Mouse (Mus musculus) urinary bladder, postnatal 25 days (tissue): ENCODE measurements around the gene Sgsm2.

Source experiments
- DNase-seq: peaks from one replicate; pipeline ENCODE4 v3.0.0; 2022; ENCODE audit warnings: low spot score

Gene Sgsm2

GRCm38 (mm10) chr11:74896901-74897677 is at the start of gene Sgsm2:
Gene Sgsm2, minus strand, starts transcription at chr11:74897060.
- no peak for DNase-seq

DNA sequence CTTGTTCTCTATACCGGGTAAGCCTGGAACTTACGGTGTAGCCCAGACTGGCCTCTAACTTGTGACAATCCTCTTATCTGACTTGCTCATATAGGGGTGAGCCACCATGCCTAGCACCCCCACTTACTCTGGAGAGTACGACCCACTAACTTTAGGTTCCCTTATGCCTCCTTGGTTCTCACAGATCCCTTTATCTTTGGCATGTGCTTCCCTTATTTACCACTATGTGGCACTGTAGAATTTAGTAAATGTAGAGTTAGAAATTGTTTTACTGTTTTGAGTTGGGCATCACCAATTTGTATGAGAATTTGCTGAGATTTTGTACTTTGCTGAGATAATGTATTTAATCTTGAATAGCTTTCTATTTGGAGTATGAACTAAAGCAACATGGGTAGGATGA is 49.5 kb upstream of the Sgsm2 start:
- no peak for DNase-seq

GRCm38 (mm10) chr11:74930391-74930790 is 33.5 kb upstream of the Sgsm2 start:
- no peak for DNase-seq

DNA sequence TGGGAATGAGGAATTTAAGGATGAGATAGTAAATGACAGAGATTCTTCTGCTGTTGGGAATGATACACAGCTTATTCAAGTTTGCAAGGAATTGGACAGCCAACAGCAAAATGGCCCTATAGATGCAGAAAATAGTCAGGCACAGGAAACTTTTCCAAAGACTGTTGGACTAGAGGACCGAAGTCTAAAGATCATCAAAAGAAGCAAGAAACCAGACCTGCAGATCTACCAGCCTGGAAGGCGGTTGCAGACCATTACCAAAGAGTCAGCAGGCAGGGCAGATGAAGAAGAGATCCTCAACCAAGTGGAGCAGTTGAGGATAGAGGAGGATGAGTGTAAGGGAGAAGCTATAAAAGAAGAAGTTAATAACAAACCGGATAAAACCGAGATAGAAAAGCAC is 32.3 kb upstream of the Sgsm2 start:
- no peak for DNase-seq

DNA sequence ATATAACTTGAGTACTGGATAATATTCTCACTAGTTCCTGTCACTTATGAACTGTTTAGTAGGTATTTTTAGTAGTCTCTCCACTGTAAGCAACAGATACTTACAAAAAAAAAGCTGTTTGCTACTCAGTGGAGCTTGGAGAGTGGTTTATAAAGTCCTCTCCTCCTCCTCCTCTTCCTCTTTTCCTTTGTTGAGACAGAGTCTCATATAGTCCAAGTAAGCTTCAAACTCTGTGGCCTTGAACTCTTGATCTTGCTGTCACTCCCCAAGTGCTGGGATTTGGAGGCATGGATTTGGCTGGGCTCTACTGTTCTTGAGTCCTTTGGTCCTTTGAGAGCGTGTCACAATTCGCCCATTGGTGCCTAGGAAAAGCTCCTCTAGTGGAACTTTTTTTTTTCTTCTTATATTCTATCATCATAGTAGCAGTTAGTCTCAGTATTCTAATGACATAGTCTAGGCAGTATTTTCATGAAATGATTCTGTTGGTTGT is 30.4 kb upstream of the Sgsm2 start:
- DNase-seq: no peak

GRCm38 (mm10) chr11:74926388-74927005 is 29.6 kb upstream of the Sgsm2 start:
- DNase-seq: no peak

- peak; percentile 88 for DNase-seq
Observed at GRCm38 (mm10) chr11:74925577-74926387, 28.9 kb upstream of the Sgsm2 start, which contains the start of the genes Smg6 and Srr. Gene Smg6, plus strand, starts transcription at chr11:74925823. Gene Srr, minus strand, starts transcription at chr11:74925948.

DNA sequence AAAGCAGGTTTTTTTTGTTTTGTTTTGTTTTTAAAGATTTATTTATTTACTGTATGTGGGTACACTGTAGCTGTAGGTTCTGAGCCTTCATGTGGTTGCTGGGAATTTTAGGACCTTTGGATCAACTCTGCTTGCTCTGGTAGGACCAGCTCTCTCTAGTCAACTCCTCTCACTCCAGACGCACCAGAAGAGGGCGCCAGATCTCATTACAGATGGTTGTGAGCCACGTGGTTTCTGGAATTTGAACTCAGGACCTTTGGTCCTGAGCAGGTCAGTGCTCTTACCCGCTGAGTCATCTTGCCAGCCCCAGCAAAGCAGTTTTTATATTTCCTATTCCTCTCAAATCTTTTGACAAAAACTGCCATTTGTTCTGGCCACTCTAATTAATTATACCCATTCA is 27.3 kb upstream of the Sgsm2 start:
- no peak for DNase-seq

GRCm38 (mm10) chr11:74919249-74919648 is 22.4 kb upstream of the Sgsm2 start:
- no peak for DNase-seq

GRCm38 (mm10) chr11:74912492-74912891 is 15.6 kb upstream of the Sgsm2 start:
- DNase-seq: no peak

DNA sequence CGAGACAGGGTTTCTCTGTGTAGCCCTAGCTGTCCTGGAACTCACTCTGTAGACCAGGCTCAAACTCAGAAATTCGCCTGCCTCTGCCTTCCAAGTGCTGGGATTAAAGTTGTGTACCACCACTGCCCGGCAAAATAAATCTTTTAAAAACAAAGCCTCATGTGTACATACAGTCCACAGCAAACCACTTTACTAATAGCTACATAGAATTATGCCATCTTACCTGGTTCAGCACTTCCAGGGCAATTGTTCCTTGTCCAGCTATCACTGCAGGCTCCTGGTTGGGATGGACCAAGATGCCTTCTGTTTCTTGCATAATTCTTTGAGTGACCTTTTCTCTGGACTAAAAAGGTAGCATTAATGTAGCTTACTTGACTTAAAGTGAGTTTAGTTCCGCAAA is 13.1 kb upstream of the Sgsm2 start:
- DNase-seq: no peak

DNA sequence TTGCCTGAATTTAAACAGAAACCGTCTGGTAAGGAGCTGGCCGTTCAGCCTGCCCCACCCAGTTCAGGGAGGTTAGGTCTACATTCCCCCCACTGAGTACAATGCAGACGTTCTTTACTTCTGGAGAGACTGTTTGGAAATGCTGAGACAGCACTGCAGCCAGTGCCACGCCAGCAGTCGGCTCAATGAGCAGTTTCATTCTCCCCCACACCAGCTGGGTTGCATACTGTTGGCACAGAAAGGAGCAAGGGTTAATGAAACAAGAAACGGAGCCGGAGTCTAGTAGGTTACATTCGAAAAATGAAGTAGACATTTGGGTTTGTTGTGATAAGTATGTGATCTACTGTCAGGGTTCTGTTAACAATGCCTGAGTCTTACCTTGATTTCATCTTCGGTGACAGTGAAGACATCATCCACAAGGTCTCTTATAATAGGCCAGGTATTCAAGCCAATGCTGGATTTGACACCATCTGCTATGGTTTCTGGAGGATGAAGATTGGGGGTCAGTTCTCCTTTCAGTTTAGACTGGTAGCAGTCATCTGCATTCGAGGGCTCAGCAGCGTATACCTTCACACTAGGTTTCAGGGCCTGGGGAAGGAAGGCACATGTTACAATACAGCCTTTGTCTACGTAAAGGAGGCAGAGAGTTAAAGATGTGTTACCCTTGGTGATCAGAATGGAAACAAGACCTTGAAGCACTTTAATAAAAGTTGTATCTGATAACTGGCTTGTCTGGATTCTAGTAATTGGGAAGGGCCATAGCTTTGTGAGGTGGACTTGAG is 11.9 kb upstream of the Sgsm2 start:
- no peak for DNase-seq

- DNase-seq: no peak
Observed at GRCm38 (mm10) chr11:74907850-74908249, 11.0 kb upstream of the Sgsm2 start.

DNA sequence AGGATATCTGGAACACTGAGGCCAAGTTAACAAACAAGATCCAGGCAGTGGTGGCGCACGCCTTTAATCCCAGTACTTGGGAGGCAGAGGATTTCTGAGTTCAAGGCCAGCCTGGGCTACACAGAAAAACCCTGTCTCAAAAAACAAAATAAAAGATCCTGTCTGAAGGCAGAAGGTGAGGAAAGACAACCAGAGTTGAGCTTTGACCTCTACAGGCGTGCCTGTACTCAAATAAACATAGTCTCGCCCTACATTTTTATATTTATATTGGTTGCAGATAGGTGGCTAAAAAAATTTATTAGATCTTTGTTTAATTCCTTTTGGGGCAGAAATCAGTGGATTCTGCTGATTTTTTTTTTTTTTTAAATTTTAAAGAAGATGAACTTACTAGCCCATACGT is 5.6 kb upstream of the Sgsm2 start:
- DNase-seq: no peak

DNA sequence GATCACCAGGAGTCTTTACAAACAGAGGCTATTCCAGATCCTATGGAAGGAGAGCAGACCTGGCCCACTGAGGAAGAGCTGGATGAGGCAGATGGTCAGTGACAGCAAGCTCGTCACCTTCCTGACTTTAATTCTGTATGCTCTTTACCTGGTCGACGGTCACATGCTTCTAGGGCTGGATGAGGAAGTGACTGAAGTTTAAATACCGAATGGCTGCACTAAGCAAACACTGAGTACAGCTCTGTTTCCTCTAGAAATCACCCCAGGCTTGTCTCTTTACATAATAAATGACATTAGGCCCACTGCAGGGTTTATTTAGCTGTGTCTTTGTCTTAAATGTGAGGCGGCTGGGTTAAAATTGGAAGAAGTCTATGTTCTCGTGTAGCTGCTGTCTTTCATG is 4.7 kb upstream of the Sgsm2 start:
- DNase-seq: no peak

- DNase-seq: no peak
Observed at GRCm38 (mm10) chr11:74898517-74898827, 1.6 kb upstream of the Sgsm2 start.

GRCm38 (mm10) chr11:74897678-74898516 is 1.0 kb upstream of the Sgsm2 start, which contains the start of gene Tsr1:
Gene Tsr1, plus strand, starts transcription at chr11:74898071.
- DNase-seq: peak; percentile 83

DNA sequence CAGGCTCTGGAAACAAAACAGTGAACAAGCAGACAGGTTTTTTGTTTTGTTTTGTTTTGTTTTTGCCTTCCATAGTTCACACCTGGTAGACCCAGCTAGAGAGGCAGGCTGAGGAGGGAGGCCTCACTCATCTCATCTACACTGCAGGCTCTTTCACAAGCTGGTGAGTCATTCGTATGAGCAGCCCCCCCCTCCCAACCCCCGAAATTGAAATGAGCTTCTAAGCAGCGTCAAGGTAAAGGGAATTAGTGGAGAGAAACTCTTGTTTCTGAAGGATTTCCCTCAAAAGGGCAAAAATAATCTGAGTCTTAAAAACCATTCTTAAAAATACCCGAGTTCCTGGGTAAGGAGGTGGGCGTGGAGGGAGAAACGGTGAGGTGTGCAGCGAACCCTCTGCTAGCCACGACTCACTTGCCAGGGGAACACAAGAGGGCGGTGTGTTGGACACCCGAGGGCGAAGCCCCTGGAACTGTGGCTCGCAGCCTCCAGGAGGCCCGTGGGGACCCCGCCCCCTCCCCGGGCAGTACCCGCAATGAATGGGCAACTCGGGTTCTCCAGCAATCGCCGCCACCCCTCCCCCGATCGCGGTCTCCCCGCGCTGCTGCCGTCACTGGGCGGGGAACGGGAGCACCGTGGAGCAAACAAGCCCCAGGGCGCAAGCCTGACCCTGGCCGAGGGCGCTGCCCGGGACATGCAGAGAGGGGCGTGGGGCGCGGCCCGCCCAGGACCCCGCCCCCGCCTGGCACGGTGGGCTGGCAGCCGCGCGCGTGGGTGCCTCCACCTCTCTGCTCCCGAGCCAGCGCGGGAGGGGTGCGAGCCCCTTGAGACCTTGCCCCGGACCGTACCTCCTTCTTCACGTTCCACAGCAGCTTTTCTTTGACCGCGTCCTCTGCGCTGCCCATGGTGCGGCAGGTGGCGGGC is 620 bp downstream of the Sgsm2 start:
- DNase-seq: peak; percentile 67

GRCm38 (mm10) chr11:74894619-74895018 is 2.2 kb downstream of the Sgsm2 start:
- no peak for DNase-seq

DNA sequence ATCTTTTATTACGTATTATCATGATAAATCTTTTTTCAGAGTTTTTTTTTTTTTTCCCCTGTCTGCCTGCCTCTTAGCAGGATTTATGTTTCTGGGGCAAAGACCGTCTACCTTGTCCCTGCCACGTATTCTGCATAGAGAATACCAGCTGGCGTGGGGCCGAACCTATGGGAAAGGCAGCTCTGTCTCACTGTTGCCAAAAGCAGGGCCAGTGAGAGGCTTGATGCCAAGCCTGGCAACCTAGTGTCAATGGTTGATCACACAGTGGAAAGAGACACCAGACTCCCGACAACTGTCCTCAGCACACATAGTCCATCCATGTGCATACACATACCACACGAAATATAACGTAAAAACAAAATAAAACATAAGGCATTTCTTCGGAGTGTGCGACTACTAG is 13.8 kb downstream of the Sgsm2 start:
- DNase-seq: no peak
